Mouse (Mus musculus) heart, embryonic 10.5 days (tissue): Measurements from ENCODE around the gene G6pc. TPM values are rescaled to one million over a fixed set of nuclear protein-coding genes. Genes with fewer than 3 reads are reported as not detected.
"Not testable (repeated sequence)": the region's sequence is repeated elsewhere in the genome, so short reads cannot be mapped to it uniquely, and the experiment has no call there.

ENCODE experiments used
- DNase-seq: peaks from one replicate; pipeline ENCODE4 v3.0.0-alpha.2; 2017; ENCODE audit warnings: low spot score
- H3K27ac ChIP-seq: fragments of 300-500 bp; sonication (generic); 2 replicates; pipeline ENCODE4 v1.5.1; 2016; ENCODE audit warnings: mild to moderate bottlenecking
- H3K27me3 ChIP-seq: fragments of 300-500 bp; sonication (generic); 2 replicates; pipeline ENCODE4 v1.6.1; 2016; ENCODE audit warnings: mild to moderate bottlenecking; ENCODE audit not compliant: poor library complexity, insufficient read depth, severe bottlenecking
- H3K36me3 ChIP-seq: fragments of 300-500 bp; sonication (generic); 2 replicates; pipeline ENCODE4 v1.6.1; 2016; ENCODE audit warnings: mild to moderate bottlenecking, moderate library complexity
- H3K4me1 ChIP-seq: fragments of 300-500 bp; sonication (generic); 2 replicates; pipeline ENCODE4 v1.6.1; 2016; ENCODE audit warnings: mild to moderate bottlenecking
- H3K4me3 ChIP-seq: fragments of 300-500 bp; sonication (generic); 2 replicates; pipeline ENCODE4 v1.5.1; 2016; ENCODE audit warnings: mild to moderate bottlenecking, moderate library complexity
- H3K9me3 ChIP-seq: fragments of 300-500 bp; sonication (generic); 2 replicates; pipeline ENCODE4 v1.6.1; 2016; ENCODE audit warnings: mild to moderate bottlenecking, moderate library complexity
- WGBS: fragments of 180-500 bp; shearing (Covaris S2); methylation state at CpG from one replicate; pipeline ENCODE4 v1.1.7; 2016; 5-methylcytosine and 5-hydroxymethylcytosine counted together
- polyA plus RNA-seq: library from polyadenylated mRNA; unstranded; fragments of >200 nt; fragmentation: Nextera tagmentation; extraction: Ambion mirVana; gene quantifications from 2 replicates; pipeline ENCODE4 v1.2.1, GENCODE M21; 2016

The G6pc gene
- polyA plus RNA-seq, 1 experiment from 2014 or later = not detected

- Histone ChIP-seq H3K36me3 (no peaks in the 10 kb centered on the region), H3K9me3 (no peaks in the 10 kb centered on the region), H3K4me1 (peaks cover 33% of the 10 kb centered on the region), H3K27ac (peak overlapping the region; percentile 42), H3K4me3 (no peak overlapping the region), H3K27me3 (peaks cover 7% of the 10 kb centered on the region; the same call in 1 of the 2 replicates)
- no peak for DNase-seq
- WGBS = 19% methylated on average over 5 of the region's 5 CpGs
Observed at GRCm38 (mm10) chr11:101364531-101364931, 2.8 kb upstream of the G6pc start.

DNA sequence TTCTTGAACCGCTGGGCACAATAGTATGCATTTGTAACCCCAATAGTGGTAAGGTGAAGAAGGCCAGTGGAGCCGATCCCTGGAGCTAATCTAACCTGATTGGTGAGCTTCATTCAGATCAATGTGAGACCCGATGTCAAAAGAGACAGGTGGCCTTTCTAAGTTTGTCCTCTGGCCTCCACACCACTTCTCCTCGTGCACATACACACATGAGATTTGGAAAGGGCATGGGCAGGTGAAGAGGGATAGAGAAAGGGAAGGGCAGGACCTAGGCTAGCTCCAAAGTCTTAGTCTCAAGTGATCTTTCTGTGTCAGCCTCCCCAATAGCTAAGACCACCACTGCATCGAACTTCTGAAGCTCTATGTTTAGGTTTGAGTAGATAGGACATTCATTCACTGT, 2.8 kb downstream of the G6pc start:
- Histone ChIP-seq H3K27ac (no peak overlapping the region), H3K27me3 (peaks cover 7% of the 10 kb centered on the region; the same call in 1 of the 2 replicates), H3K36me3 (no peaks in the 10 kb centered on the region), H3K4me3 (no peak overlapping the region), H3K4me1 (no peaks in the 10 kb centered on the region), H3K9me3 (no peaks in the 10 kb centered on the region)
- DNase-seq = no peak
- 73% methylated on average over 5 of the region's 5 CpGs for WGBS

DNA sequence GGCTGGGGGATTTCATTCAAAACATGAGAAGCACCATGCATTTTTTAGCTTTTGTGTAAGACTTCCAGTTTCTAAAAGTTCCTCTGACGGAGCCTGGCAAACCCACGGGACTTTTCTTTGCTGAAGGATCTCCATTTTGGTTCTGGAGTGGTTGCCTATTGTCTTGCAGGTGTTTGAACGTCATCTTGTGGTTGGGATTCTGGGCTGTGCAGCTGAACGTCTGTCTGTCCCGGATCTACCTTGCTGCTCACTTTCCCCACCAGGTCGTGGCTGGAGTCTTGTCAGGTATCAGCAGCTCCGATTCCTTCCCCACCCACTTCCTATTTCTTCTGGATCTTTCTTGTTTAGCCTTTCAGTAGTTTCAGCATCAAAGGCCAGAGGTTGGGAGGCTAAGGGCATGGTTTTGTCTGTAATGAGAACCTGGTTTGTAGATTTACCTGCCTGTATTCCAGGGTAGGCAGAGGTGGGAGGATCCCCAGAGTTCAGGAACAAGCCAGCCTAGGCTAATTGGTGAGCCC, 7.1 kb downstream of the G6pc start:
- H3K27me3 ChIP-seq = no peaks in the 10 kb centered on the region; the same call in 1 of the 2 replicates
- H3K27ac ChIP-seq = no peak overlapping the region
- no peaks in the 10 kb centered on the region for H3K4me1 ChIP-seq
- H3K36me3 ChIP-seq = no peaks in the 10 kb centered on the region
- no peak overlapping the region for H3K4me3 ChIP-seq
- DNase-seq = no peak
- no peaks in the 10 kb centered on the region for H3K9me3 ChIP-seq
- 73% methylated on average over 7 of the region's 7 CpGs for WGBS

GRCm38 (mm10) chr11:101378196-101378595, 10.8 kb downstream of the G6pc start:
- not testable (repeated sequence) for H3K36me3 ChIP-seq, DNase-seq, H3K9me3 ChIP-seq, H3K27me3 ChIP-seq, H3K4me1 ChIP-seq, H3K4me3 ChIP-seq, H3K27ac ChIP-seq
- 89% methylated on average over 8 of the region's 8 CpGs for WGBS

- no peak for DNase-seq
- Histone ChIP-seq H3K4me1 (no peaks in the 10 kb centered on the region), H3K9me3 (no peaks in the 10 kb centered on the region), H3K36me3 (no peaks in the 10 kb centered on the region), H3K4me3 (no peak overlapping the region), H3K27ac (no peak overlapping the region), H3K27me3 (no peaks in the 10 kb centered on the region; the same call in 1 of the 2 replicates)
- WGBS = 76% methylated on average over 6 of the region's 6 CpGs
Observed at GRCm38 (mm10) chr11:101378926-101379325, 11.6 kb downstream of the G6pc start.

GRCm38 (mm10) chr11:101381817-101382216, 14.5 kb downstream of the G6pc start:
- H3K27me3 ChIP-seq = no peaks in the 10 kb centered on the region; the same call in 1 of the 2 replicates
- no peaks in the 10 kb centered on the region for H3K9me3 ChIP-seq
- WGBS = 29% methylated on average over 4 of the region's 4 CpGs
- H3K27ac ChIP-seq = no peak overlapping the region
- no peaks in the 10 kb centered on the region for H3K36me3 ChIP-seq
- H3K4me1 ChIP-seq = no peaks in the 10 kb centered on the region
- H3K4me3 ChIP-seq = no peak overlapping the region
- DNase-seq = no peak

GRCm38 (mm10) chr11:101395110-101395509, 27.7 kb downstream of the G6pc start:
- H3K36me3 ChIP-seq = no peaks in the 10 kb centered on the region

DNA sequence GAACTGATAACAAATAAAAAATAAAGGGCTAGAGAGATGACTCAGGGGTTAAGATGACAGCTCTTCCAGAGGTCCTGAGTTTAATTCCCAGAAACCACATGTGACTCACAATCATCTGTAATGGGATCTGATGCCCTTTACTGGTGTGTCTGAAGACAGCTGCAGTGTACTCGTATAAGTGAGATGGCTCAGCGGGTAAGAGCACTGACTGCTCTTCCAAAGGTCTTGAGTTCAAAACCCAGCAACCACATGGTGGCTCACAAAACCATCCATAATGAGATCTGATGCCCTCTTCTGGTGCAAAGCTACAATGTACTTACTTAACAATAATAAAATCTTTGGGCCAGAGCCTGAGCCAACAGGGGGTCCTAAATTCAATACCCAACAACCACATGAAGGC, 47.9 kb downstream of the G6pc start:
- Histone ChIP-seq H3K27ac (no peak overlapping the region), H3K36me3 (peaks cover 50% of the 10 kb centered on the region), H3K4me1 (peaks cover 6% of the 10 kb centered on the region), H3K9me3 (no peaks in the 10 kb centered on the region), H3K4me3 (no peak overlapping the region), H3K27me3 (no peaks in the 10 kb centered on the region)
- WGBS = 90% methylated on average over 2 of the region's 2 CpGs
- DNase-seq = no peak

More at GRCm38 (mm10) chr11:101395110-101395509, 27.7 kb downstream of the G6pc start:
- WGBS = 6% methylated on average over 8 of the region's 8 CpGs
- Histone ChIP-seq H3K27me3 (no peaks in the 10 kb centered on the region), H3K9me3 (no peaks in the 10 kb centered on the region), H3K27ac (no peak overlapping the region), H3K4me3 (no peak overlapping the region), H3K4me1 (no peaks in the 10 kb centered on the region)
- peak; percentile 89 for DNase-seq

GRCm38 (mm10) chr11:101416433-101417100, 49.2 kb downstream of the G6pc start:
- peak overlapping the region; percentile 91 for H3K4me3 ChIP-seq
- WGBS = 3% methylated on average over 11 of the region's 11 CpGs
- H3K9me3 ChIP-seq = no peaks in the 10 kb centered on the region
- H3K4me1 ChIP-seq = peaks cover 6% of the 10 kb centered on the region
- peak overlapping the region; percentile 93 for H3K27ac ChIP-seq
- no peaks in the 10 kb centered on the region for H3K27me3 ChIP-seq
- peaks cover 48% of the 10 kb centered on the region for H3K36me3 ChIP-seq
- no peak for DNase-seq

DNA sequence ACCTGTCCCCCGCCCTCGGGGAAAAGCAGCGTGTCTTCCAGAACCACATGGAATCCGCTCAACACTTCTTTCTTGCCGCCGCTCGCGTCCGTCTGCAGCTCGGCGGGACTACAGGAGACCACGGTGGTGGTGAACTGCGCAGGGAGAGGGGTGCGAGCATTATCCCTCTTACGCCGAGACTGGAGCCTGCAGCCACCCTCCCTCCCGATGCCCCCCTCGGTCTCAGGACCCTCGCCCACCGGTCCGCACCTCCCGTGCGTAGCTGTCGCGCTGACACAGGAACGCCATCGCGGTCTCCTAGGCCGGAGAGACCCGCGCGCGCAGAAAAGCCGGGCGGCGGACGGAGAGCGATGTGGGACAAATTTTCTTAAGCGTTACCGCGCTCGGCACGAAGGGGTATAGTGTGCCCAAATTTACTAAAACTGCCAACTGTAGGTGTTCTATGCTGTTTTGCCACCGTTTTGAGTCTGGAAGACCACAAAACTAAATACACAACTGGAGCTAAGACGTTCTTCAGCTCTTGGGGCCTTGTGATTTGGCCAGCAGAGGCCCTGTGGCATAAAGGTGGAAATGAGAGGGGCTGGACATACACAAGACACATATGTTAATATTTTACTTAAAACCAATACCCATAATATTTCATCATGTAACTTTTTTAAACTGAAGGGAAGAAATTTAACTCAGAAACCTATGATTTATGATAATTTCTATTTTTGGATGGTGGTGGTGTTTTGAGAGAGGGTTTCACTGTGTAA, 49.9 kb downstream of the G6pc start, which contains the start of gene Aarsd1:
Aarsd1 (minus strand) TSS at position 515 of the 755 bp plus-strand sequence.
- WGBS = under 1% methylated on average over 45 of the region's 45 CpGs
- Histone ChIP-seq H3K4me3 (peak within 1 kb of the TSS; percentile 91), H3K36me3 (peaks cover 46% of the 10 kb centered on the region), H3K27ac (peak within 1 kb of the TSS; percentile 93), H3K9me3 (no peaks in the 10 kb centered on the region), H3K27me3 (no peaks in the 10 kb centered on the region), H3K4me1 (peaks cover 6% of the 10 kb centered on the region)
- peak; percentile 90 for DNase-seq

- H3K9me3 ChIP-seq = no peaks in the 10 kb centered on the region
- no peak overlapping the region for H3K4me3 ChIP-seq
- H3K36me3 ChIP-seq = peaks cover 29% of the 10 kb centered on the region
- H3K27me3 ChIP-seq = no peaks in the 10 kb centered on the region
- WGBS = 58% methylated on average over 6 of the region's 6 CpGs
- H3K4me1 ChIP-seq = peaks cover 11% of the 10 kb centered on the region
- DNase-seq = no peak
- H3K27ac ChIP-seq = no peak overlapping the region
Observed at GRCm38 (mm10) chr11:101418991-101419390, 51.6 kb downstream of the G6pc start.

DNA sequence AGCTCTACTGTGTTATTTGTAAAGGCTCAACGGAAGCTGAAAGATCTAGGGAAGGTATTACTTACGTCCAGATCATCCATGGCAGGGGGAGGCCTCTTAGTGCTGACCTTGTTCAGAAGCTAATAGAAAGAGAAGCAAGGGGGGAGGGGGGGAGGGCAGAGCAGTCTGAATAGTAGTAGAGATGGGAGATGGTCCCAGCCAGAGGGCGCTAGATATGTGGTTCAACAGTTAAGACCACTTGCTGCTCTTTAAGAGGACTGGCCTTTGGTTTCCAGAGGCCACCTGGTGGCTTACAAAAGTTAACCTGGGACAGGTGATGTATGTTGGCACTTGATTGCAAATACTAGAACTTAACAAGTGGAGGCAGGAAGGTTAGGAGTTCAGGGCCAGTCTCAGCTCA, 52.2 kb downstream of the G6pc start:
- no peak for DNase-seq
- peaks cover 28% of the 10 kb centered on the region for H3K36me3 ChIP-seq
- H3K4me3 ChIP-seq = no peak overlapping the region
- no peak overlapping the region for H3K27ac ChIP-seq
- H3K27me3 ChIP-seq = no peaks in the 10 kb centered on the region
- H3K9me3 ChIP-seq = no peaks in the 10 kb centered on the region
- peaks cover 14% of the 10 kb centered on the region for H3K4me1 ChIP-seq
- 26% methylated on average over 3 of the region's 3 CpGs for WGBS

- DNase-seq = no peak
- Histone ChIP-seq H3K9me3 (no peaks in the 10 kb centered on the region), H3K27me3 (no peaks in the 10 kb centered on the region), H3K36me3 (peaks cover 28% of the 10 kb centered on the region), H3K4me3 (no peak overlapping the region), H3K4me1 (peaks cover 14% of the 10 kb centered on the region), H3K27ac (no peak overlapping the region)
- 81% methylated on average over 5 of the region's 5 CpGs for WGBS
Observed at GRCm38 (mm10) chr11:101420148-101420547, 52.8 kb downstream of the G6pc start.
